Comparison of ENCODE assay signal across 8 mouse cellular contexts in the genomic region with DNA sequence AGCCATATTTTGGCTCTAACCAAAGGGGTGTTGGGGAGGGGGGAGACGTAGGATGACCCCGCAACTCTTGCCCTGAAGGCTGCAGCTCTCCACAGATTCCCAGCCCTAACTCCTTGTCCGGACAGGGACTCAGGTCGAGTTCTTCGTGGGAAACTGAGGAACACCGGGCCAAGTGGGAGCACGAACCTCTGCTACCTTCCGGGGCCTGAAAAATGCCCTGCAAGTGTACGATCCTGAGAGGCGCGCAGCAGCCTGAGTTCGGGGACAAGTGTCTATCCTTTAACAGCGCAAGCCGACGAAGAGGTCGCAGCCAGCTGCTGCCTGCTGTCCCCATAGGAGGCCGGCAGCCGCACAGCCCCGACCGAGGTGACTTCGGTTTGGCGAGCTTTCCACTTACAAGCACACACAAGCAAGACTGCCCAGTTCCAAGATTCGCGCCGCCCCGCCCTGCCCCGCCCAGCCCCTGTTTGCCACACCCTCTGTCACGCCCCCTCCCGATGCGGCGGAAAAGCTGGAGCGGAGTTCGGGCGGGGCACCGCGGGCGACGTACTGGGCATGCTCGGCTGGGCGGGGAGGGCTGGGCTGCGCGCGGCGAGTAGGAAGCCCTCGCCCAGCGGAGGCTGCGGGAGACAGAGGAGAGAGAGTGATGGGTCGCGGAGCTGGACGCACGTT. TPM values are rescaled to one million over a fixed set of nuclear protein-coding genes. Genes with fewer than 3 reads are reported as not detected.
DNase-seq lines count a peak whose midpoint lies in the region; ATAC-seq lines count a peak whose summit lies in the region.

No protein-coding gene starts in this region.

- peaks cover 3% of the 10 kb centered on the region; the same call in 1 of the 2 replicates for H3K36me3 ChIP-seq in intestine, embryonic 16.5 days (ENCODE audit: control insufficient read depth, insufficient read depth, low read length)

- H3K27me3 ChIP-seq in intestine, embryonic 16.5 days (replicated peaks; ENCODE audit: control insufficient read depth, insufficient read depth, low read length) = no peaks in the 10 kb centered on the region

- H3K9ac ChIP-seq in intestine, embryonic 16.5 days (ENCODE audit: low read depth, low read length) = peak overlapping the region; percentile 88

- H3K4me2 ChIP-seq in intestine, embryonic 16.5 days (ENCODE audit: low read depth, low read length) = peak overlapping the region; percentile 88

- H3K9me3 ChIP-seq in intestine, embryonic 16.5 days (ENCODE audit: control insufficient read depth, low read length) = no peaks in the 10 kb centered on the region

- peaks cover 12% of the 10 kb centered on the region for H3K4me1 ChIP-seq in intestine, embryonic 16.5 days (ENCODE audit: control insufficient read depth, insufficient read depth, low read length)

- H3K27ac ChIP-seq in intestine, embryonic 16.5 days (ENCODE audit: low read length) = peak overlapping the region; percentile 97

- intact Hi-C loops in left cerebral cortex, postnatal 25 days (cut with DNase I) = loop anchor here (1.0 to 5.0 kb wide), 5 partner anchors 44 to 828 kb away; no protein-coding TSS in a partner anchor

- WGBS in intestine, embryonic 16.5 days = 1% methylated on average over 49 of the region's 51 CpGs

- peak; percentile 90 for ATAC-seq in intestine, embryonic 16.5 days

- H3K4me3 ChIP-seq in intestine, embryonic 16.5 days (ENCODE audit: low read length) = peak overlapping the region; percentile 92

- DNase-seq in adrenal gland, postnatal 10 days = peak; percentile 97
- peak; percentile 97 for DNase-seq in embryo, embryonic 9.5 days (ENCODE audit: extremely low spot score)
- peak; percentile 94 to 97 for DNase-seq in gastrocnemius, postnatal 4 days (ENCODE audit: low spot score in 2 of 2)
- DNase-seq in left cerebral cortex, postnatal 25 days (ENCODE audit: low spot score in 2 of 2) = peak; percentile 94 to 97
- DNase-seq in mesoderm, embryonic 11.5 days (ENCODE audit: low read depth, low spot score) = peak; percentile 97
- DNase-seq in right cerebral cortex, postnatal 25 days = peak; percentile 96
- peak; percentile 84 to 93 for DNase-seq in urinary bladder, postnatal 36 days (ENCODE audit: low spot score in 2 of 2)

RNA-seq across cellular contexts. Expression of a gene that starts 1.6 kb away (rescaled TPM):
- total RNA-seq in adrenal gland, postnatal 10 days (2021) = under 1 TPM; 0.15 to 0.21 TPM
- under 1 TPM; 0.39 to 0.47 TPM for total RNA-seq in gastrocnemius, postnatal 4 days (2021)
- not detected in 2 replicates for polyA plus RNA-seq in intestine, embryonic 16.5 days (2015; fragmentation: Nextera tagmentation; extraction: Ambion mirVana)
- total RNA-seq in left cerebral cortex, postnatal 25 days (2021) = 1 to 10 TPM; 2.4 to 2.7 TPM

RNA-seq across cellular contexts. Expression of a gene that starts 2.7 kb away (rescaled TPM):
- total RNA-seq in adrenal gland, postnatal 10 days (2021) = 1 to 10 TPM; 5.8 to 6.4 TPM
- 1 to 10 TPM; 8.7 to 8.9 TPM for total RNA-seq in gastrocnemius, postnatal 4 days (2021)
- 4.5 and 4.9 TPM in 2 replicates for polyA plus RNA-seq in intestine, embryonic 16.5 days (2015; fragmentation: Nextera tagmentation; extraction: Ambion mirVana)
- total RNA-seq in left cerebral cortex, postnatal 25 days (2021) = 10 to 100 TPM; 41.7 to 46.3 TPM

Comparison
In these comparisons a context has a peak if more than half of its experiments do, and no peak if none do; other contexts are left out.
1. Peak in every context shown above with its lines: DNase-seq, ATAC-seq, H3K4me3 ChIP-seq and H3K27ac ChIP-seq.
2. RNA of a gene that starts 2.7 kb away (total RNA-seq): 41.7 to 46.3 TPM in left cerebral cortex, postnatal 25 days; 8.7 to 8.9 TPM in gastrocnemius, postnatal 4 days and 5.8 to 6.4 TPM in adrenal gland, postnatal 10 days; every median in the first group is over 4 times any median in the second.